Comparison of ENCODE assay signal across 13 mouse cellular contexts in genomic region chr8:91552635-91553034, GRCm38 (mm10).
DNase-seq lines count a peak whose midpoint lies in the region; ATAC-seq and TF ChIP-seq lines count a peak whose summit lies in the region.
"Had no signal": no experiment of that assay in that cellular context is flagged by ENCODE, and none has a peak within 500 bp of the region (broad histone marks: within the 10 kb centered on the region; RNA-seq: fewer than 3 reads in every experiment).

No protein-coding gene starts in this region.

- no peak for ATAC-seq in forebrain, embryonic 15.5 days (replicated peaks)
- no peak for ATAC-seq in forebrain, embryonic 11.5 days (replicated peaks; ENCODE audit: low FRiP score)
- ATAC-seq in hindbrain, embryonic 14.5 days (ENCODE audit: low FRiP score) = no peak
- ATAC-seq in hindbrain, embryonic 11.5 days (ENCODE audit: low FRiP score) = no peak
- ATAC-seq in midbrain, embryonic 12.5 days (ENCODE audit: low FRiP score, low read depth) = no peak
- no peak for ATAC-seq in midbrain, embryonic 14.5 days (ENCODE audit: low FRiP score, low TSS enrichment)
- ATAC-seq: intestine, embryonic 16.5 days had no signal

- 57% methylated on average over 11 of the region's 11 CpGs for WGBS in forebrain, embryonic 15.5 days
- WGBS in forebrain, embryonic 11.5 days = 85% methylated on average over 11 of the region's 11 CpGs
- 68% methylated on average over 11 of the region's 11 CpGs for WGBS in hindbrain, embryonic 14.5 days
- WGBS in hindbrain, embryonic 11.5 days = 89% methylated on average over 11 of the region's 11 CpGs
- 53% methylated on average over 11 of the region's 11 CpGs for WGBS in midbrain, embryonic 12.5 days
- WGBS in midbrain, embryonic 14.5 days = 31% methylated on average over 11 of the region's 11 CpGs

- 0 out of 2 replicates have a peak overlapping the region, but pooled peaks have one; percentile 28 for H3K27ac ChIP-seq in forebrain, embryonic 15.5 days (replicated peaks)
- H3K27ac ChIP-seq in forebrain, embryonic 11.5 days (ENCODE audit: low read depth, low read length) = no peak overlapping the region
- H3K27ac ChIP-seq in hindbrain, embryonic 14.5 days = 0 out of 2 replicates have a peak overlapping the region, but pooled peaks have one; percentile 52
- H3K27ac ChIP-seq in hindbrain, embryonic 11.5 days (ENCODE audit: low read depth, low read length) = no peak overlapping the region
- H3K27ac ChIP-seq in midbrain, embryonic 12.5 days (replicated peaks) = 0 out of 2 replicates have a peak overlapping the region, but pooled peaks have one; percentile 47
- H3K27ac ChIP-seq in midbrain, embryonic 14.5 days (replicated peaks; ENCODE audit: low read depth, low read length) = no peak overlapping the region
- H3K27ac ChIP-seq: embryonic facial prominence, embryonic 10.5 days had no signal

- no peak overlapping the region for H3K4me3 ChIP-seq in forebrain, embryonic 15.5 days
- H3K4me3 ChIP-seq in forebrain, embryonic 11.5 days (ENCODE audit: low read depth, low read length) = no peak overlapping the region
- no peak overlapping the region for H3K4me3 ChIP-seq in hindbrain, embryonic 14.5 days (replicated peaks; ENCODE audit: low read length)
- H3K4me3 ChIP-seq in hindbrain, embryonic 11.5 days (ENCODE audit: low read depth, low read length) = no peak overlapping the region
- no peak overlapping the region for H3K4me3 ChIP-seq in midbrain, embryonic 12.5 days
- no peak overlapping the region for H3K4me3 ChIP-seq in midbrain, embryonic 14.5 days (replicated peaks; ENCODE audit: low read depth, low read length)
- H3K4me3 ChIP-seq: embryonic facial prominence, embryonic 10.5 days; heart, embryonic 10.5 days; heart, embryonic 15.5 days had no signal

- no peak overlapping the region for H3K9ac ChIP-seq in forebrain, embryonic 15.5 days (replicated peaks)
- H3K9ac ChIP-seq in forebrain, embryonic 11.5 days (ENCODE audit: low read length) = no peak overlapping the region
- no peak overlapping the region for H3K9ac ChIP-seq in hindbrain, embryonic 14.5 days
- no peak overlapping the region for H3K9ac ChIP-seq in hindbrain, embryonic 11.5 days (ENCODE audit: low read depth, low read length)
- H3K9ac ChIP-seq in midbrain, embryonic 12.5 days (replicated peaks) = no peak overlapping the region
- no peak overlapping the region for H3K9ac ChIP-seq in midbrain, embryonic 14.5 days (replicated peaks; ENCODE audit: low read length)
- H3K9ac ChIP-seq: heart, embryonic 15.5 days had no signal

- TF ChIP-seq POLR2A in brain, embryonic 14.5 days (IDR thresholded peaks at IDR 0.05; ENCODE audit: borderline replicate concordance, extremely low read depth, insufficient read depth, insufficient read length, poor library complexity, severe bottlenecking) = no peak

- no peak overlapping the region for H3K4me2 ChIP-seq in forebrain, embryonic 15.5 days (replicated peaks)
- H3K4me2 ChIP-seq in forebrain, embryonic 11.5 days (ENCODE audit: low read depth, low read length, severe bottlenecking) = no peak overlapping the region
- no peak overlapping the region for H3K4me2 ChIP-seq in hindbrain, embryonic 14.5 days (replicated peaks)
- no peak overlapping the region for H3K4me2 ChIP-seq in hindbrain, embryonic 11.5 days (replicated peaks; ENCODE audit: low read depth, low read length)
- no peak overlapping the region for H3K4me2 ChIP-seq in midbrain, embryonic 12.5 days (replicated peaks)
- no peak overlapping the region for H3K4me2 ChIP-seq in midbrain, embryonic 14.5 days (ENCODE audit: low read length)
- H3K4me2 ChIP-seq: heart, embryonic 15.5 days had no signal

- DNase-seq in forebrain, embryonic 11.5 days (ENCODE audit: low spot score) = no peak
- no peak for DNase-seq in hindbrain, embryonic 14.5 days (ENCODE audit: low spot score)
- DNase-seq in hindbrain, embryonic 11.5 days (ENCODE audit: low spot score) = no peak
- no peak for DNase-seq in midbrain, embryonic 14.5 days
- DNase-seq in brain, embryonic 14.5 days (ENCODE audit: low read depth) = peak; percentile 31
- DNase-seq in ovary, postnatal 10 days (ENCODE audit: low spot score) = no peak
- DNase-seq: adrenal gland, postnatal 10 days had no signal

- TF ChIP-seq CTCF in brain, embryonic 14.5 days (IDR thresholded peaks at IDR 0.05; ENCODE audit: borderline replicate concordance, extremely low read depth, insufficient read depth, insufficient read length) = no peak

- peaks cover 25% of the 10 kb centered on the region for H3K4me1 ChIP-seq in forebrain, embryonic 15.5 days
- peaks cover 7% of the 10 kb centered on the region for H3K4me1 ChIP-seq in forebrain, embryonic 11.5 days (replicated peaks; ENCODE audit: control insufficient read depth, insufficient read depth, low read length)
- H3K4me1 ChIP-seq in hindbrain, embryonic 14.5 days (replicated peaks; ENCODE audit: control insufficient read depth, insufficient read depth, low read length) = peaks cover 31% of the 10 kb centered on the region
- 0 out of 2 replicates have a peak, but pooled peaks cover 2% of the 10 kb centered on the region for H3K4me1 ChIP-seq in hindbrain, embryonic 11.5 days (replicated peaks; ENCODE audit: control insufficient read depth, insufficient read depth, low read length)
- peaks cover 28% of the 10 kb centered on the region for H3K4me1 ChIP-seq in midbrain, embryonic 12.5 days
- peaks cover 34% of the 10 kb centered on the region for H3K4me1 ChIP-seq in midbrain, embryonic 14.5 days (ENCODE audit: control insufficient read depth, insufficient read depth, low read length)

- no peaks in the 10 kb centered on the region for H3K27me3 ChIP-seq in forebrain, embryonic 15.5 days
- H3K27me3 ChIP-seq in forebrain, embryonic 11.5 days (ENCODE audit: control insufficient read depth, insufficient read depth, low read length) = no peaks in the 10 kb centered on the region
- no peaks in the 10 kb centered on the region for H3K27me3 ChIP-seq in hindbrain, embryonic 14.5 days (ENCODE audit: control insufficient read depth, insufficient read depth, low read length)
- no peaks in the 10 kb centered on the region for H3K27me3 ChIP-seq in hindbrain, embryonic 11.5 days (ENCODE audit: control insufficient read depth, insufficient read depth, low read length)
- H3K27me3 ChIP-seq in midbrain, embryonic 12.5 days = no peaks in the 10 kb centered on the region
- H3K27me3 ChIP-seq in midbrain, embryonic 14.5 days (ENCODE audit: control insufficient read depth, insufficient read depth, low read length) = no peaks in the 10 kb centered on the region
- H3K27me3 ChIP-seq: heart, embryonic 15.5 days had no signal

- no peaks in the 10 kb centered on the region for H3K9me3 ChIP-seq in forebrain, embryonic 15.5 days
- no peaks in the 10 kb centered on the region for H3K9me3 ChIP-seq in forebrain, embryonic 11.5 days (ENCODE audit: control insufficient read depth, low read length)
- H3K9me3 ChIP-seq in hindbrain, embryonic 14.5 days (ENCODE audit: control insufficient read depth, low read length) = no peaks in the 10 kb centered on the region
- H3K9me3 ChIP-seq in hindbrain, embryonic 11.5 days (ENCODE audit: control insufficient read depth, low read length) = no peaks in the 10 kb centered on the region
- no peaks in the 10 kb centered on the region for H3K9me3 ChIP-seq in midbrain, embryonic 12.5 days
- H3K9me3 ChIP-seq in midbrain, embryonic 14.5 days (ENCODE audit: control insufficient read depth, low read length) = no peaks in the 10 kb centered on the region
- H3K9me3 ChIP-seq: embryonic facial prominence, embryonic 10.5 days; heart, embryonic 10.5 days; heart, embryonic 15.5 days had no signal

- no peaks in the 10 kb centered on the region for H3K36me3 ChIP-seq in forebrain, embryonic 15.5 days
- H3K36me3 ChIP-seq in forebrain, embryonic 11.5 days (ENCODE audit: control insufficient read depth, insufficient read depth, low read length) = no peaks in the 10 kb centered on the region
- no peaks in the 10 kb centered on the region for H3K36me3 ChIP-seq in hindbrain, embryonic 14.5 days (replicated peaks; ENCODE audit: control insufficient read depth, insufficient read depth)
- no peaks in the 10 kb centered on the region for H3K36me3 ChIP-seq in hindbrain, embryonic 11.5 days (ENCODE audit: control insufficient read depth, insufficient read depth, low read length)
- H3K36me3 ChIP-seq in midbrain, embryonic 12.5 days = no peaks in the 10 kb centered on the region
- H3K36me3 ChIP-seq in midbrain, embryonic 14.5 days (ENCODE audit: control insufficient read depth, insufficient read depth, low read length) = no peaks in the 10 kb centered on the region
- H3K36me3 ChIP-seq: embryonic facial prominence, embryonic 10.5 days; heart, embryonic 10.5 days; heart, embryonic 15.5 days had no signal

Comparison
In these comparisons a context has a peak if more than half of its experiments do, and no peak if none do; other contexts are left out.
1. H3K27ac ChIP-seq: peak in forebrain, embryonic 15.5 days (single experiment), hindbrain, embryonic 14.5 days (single experiment) and midbrain, embryonic 12.5 days (single experiment); none in forebrain, embryonic 11.5 days (single experiment), hindbrain, embryonic 11.5 days (single experiment) and midbrain, embryonic 14.5 days (single experiment).